Mouse (Mus musculus) heart, embryonic 15.5 days (tissue): Measurements from ENCODE around the gene Olfr854. TPM values are rescaled to one million over a fixed set of nuclear protein-coding genes. Genes with fewer than 3 reads are reported as not detected.

Experiments
- ATAC-seq: fragments of 200-750 bp; cut with Nextera tagmentation; replicated peaks from 2 replicates; pipeline ENCODE4 v1.8.0; 2017; ENCODE audit warnings: low read depth, moderate TSS enrichment; ENCODE audit not compliant: insufficient number of reproducible peaks, insufficient read depth, low FRiP score
- H3K27ac ChIP-seq: fragments of 300-500 bp; sonication (generic); 2 replicates; pipeline ENCODE4 v1.5.1; 2015; ENCODE audit warnings: mild to moderate bottlenecking, inconsistent platforms
- H3K27me3 ChIP-seq: fragments of 300-500 bp; sonication (generic); 2 replicates; pipeline ENCODE4 v1.6.1; 2015; ENCODE audit warnings: inconsistent platforms
- H3K36me3 ChIP-seq: fragments of 300-500 bp; sonication (generic); 2 replicates; pipeline ENCODE4 v1.6.1; 2015; ENCODE audit warnings: mild to moderate bottlenecking, inconsistent platforms
- H3K4me1 ChIP-seq: fragments of 300-500 bp; sonication (generic); replicated peaks from 2 replicates; pipeline ENCODE4 v1.6.1; 2015; ENCODE audit warnings: inconsistent platforms
- H3K4me2 ChIP-seq: fragments of 300-500 bp; sonication (generic); 2 replicates; pipeline ENCODE4 v1.6.1; 2015; ENCODE audit warnings: inconsistent platforms, mild to moderate bottlenecking, moderate library complexity
- H3K4me3 ChIP-seq: fragments of 300-500 bp; sonication (generic); 2 replicates; pipeline ENCODE4 v1.5.1; 2015; ENCODE audit warnings: mild to moderate bottlenecking, inconsistent platforms
- H3K9ac ChIP-seq: fragments of 300-500 bp; sonication (generic); 2 replicates; pipeline ENCODE4 v1.6.1; 2015; ENCODE audit warnings: mild to moderate bottlenecking, inconsistent platforms
- H3K9me3 ChIP-seq: fragments of 300-500 bp; sonication (generic); replicated peaks from 2 replicates; pipeline ENCODE4 v1.6.1; 2016; ENCODE audit warnings: inconsistent platforms
- WGBS: fragments of 180-500 bp; shearing (Covaris S2); methylation state at CpG from one replicate; pipeline ENCODE4 v1.1.7; 2015; ENCODE audit warnings: mixed read lengths; 5-methylcytosine and 5-hydroxymethylcytosine counted together
- polyA plus RNA-seq: library from polyadenylated mRNA; unstranded; fragments of >200 nt; fragmentation: Nextera tagmentation; extraction: Ambion mirVana; gene quantifications from 2 replicates; pipeline ENCODE4 v1.2.1, GENCODE M21; 2015

Gene Olfr854
- polyA plus RNA-seq: not detected in 2 replicates

- ATAC-seq: no peak
- WGBS: 61% methylated on average over 1 of the region's 1 CpGs
- H3K9ac ChIP-seq: no peak within 1 kb of the TSS
- H3K9me3 ChIP-seq: 0 out of 2 replicates have a peak, but pooled peaks cover 5% of the 10 kb centered on the region
- no peaks in the 10 kb centered on the region for H3K4me1 ChIP-seq
- H3K27me3 ChIP-seq: no peaks in the 10 kb centered on the region
- H3K4me3 ChIP-seq: no peak within 1 kb of the TSS
- H3K36me3 ChIP-seq: no peaks in the 10 kb centered on the region
- H3K27ac ChIP-seq: no peak within 1 kb of the TSS
- no peak within 1 kb of the TSS for H3K4me2 ChIP-seq
These were observed at the start of gene Olfr854 for GRCm38 (mm10) chr9:19567282-19567681. Gene Olfr854, minus strand, starts transcription at chr9:19567382.

- Histone ChIP-seq H3K4me1 (no peaks in the 10 kb centered on the region), H3K9ac (no peak within 1 kb of the TSS), H3K36me3 (no peaks in the 10 kb centered on the region), H3K4me2 (no peak within 1 kb of the TSS), H3K27ac (no peak within 1 kb of the TSS), H3K27me3 (no peaks in the 10 kb centered on the region), H3K4me3 (no peak within 1 kb of the TSS), H3K9me3 (no peaks in the 10 kb centered on the region)
- no peak for ATAC-seq
These were observed 15.1 kb upstream of the Olfr854 start, which contains the start of gene Olfr855 for GRCm38 (mm10) chr9:19582317-19582716. Gene Olfr855, plus strand, starts transcription at chr9:19582617.

- H3K9me3 ChIP-seq: no peaks in the 10 kb centered on the region; the same call in 1 of the 2 replicates
- H3K4me2 ChIP-seq: no peak within 1 kb of the TSS
- no peaks in the 10 kb centered on the region for H3K27me3 ChIP-seq
- H3K27ac ChIP-seq: no peak within 1 kb of the TSS
- WGBS: 69% methylated on average over 1 of the region's 1 CpGs
- no peaks in the 10 kb centered on the region for H3K4me1 ChIP-seq
- no peaks in the 10 kb centered on the region for H3K36me3 ChIP-seq
- H3K9ac ChIP-seq: no peak within 1 kb of the TSS
- no peak within 1 kb of the TSS for H3K4me3 ChIP-seq
- ATAC-seq: no peak
These were observed 26.2 kb downstream of the Olfr854 start, which contains the start of gene Olfr853 for GRCm38 (mm10) chr9:19540976-19541375. Gene Olfr853, minus strand, starts transcription at chr9:19541076.

Other genes starting within 250 kb of the Olfr854 start
- not detected in 2 replicates for gene Olfr845, start 230.9 kb downstream of the Olfr854 start, polyA plus RNA-seq
- not detected in 2 replicates for gene Olfr846, start 203.4 kb downstream of the Olfr854 start, polyA plus RNA-seq
- gene Olfr847, start 188.7 kb downstream of the Olfr854 start, polyA plus RNA-seq: not detected in 2 replicates
- not detected in 2 replicates for gene Olfr849, start 127.1 kb downstream of the Olfr854 start, polyA plus RNA-seq
- not detected in 2 replicates for gene Olfr850, start 89.1 kb downstream of the Olfr854 start, polyA plus RNA-seq
- not detected in 2 replicates for gene Olfr851, start 74.1 kb downstream of the Olfr854 start, polyA plus RNA-seq
- not detected in 2 replicates for gene Olfr853, start 26.3 kb downstream of the Olfr854 start, polyA plus RNA-seq
- gene Olfr855, start 15.2 kb upstream of the Olfr854 start, polyA plus RNA-seq: not detected in 2 replicates
- gene Zfp317, start 54.7 kb upstream of the Olfr854 start, polyA plus RNA-seq: 16.4 and 19.0 TPM in 2 replicates
- not detected in 2 replicates for gene Olfr857, start 142.1 kb upstream of the Olfr854 start, polyA plus RNA-seq
- not detected in 2 replicates for gene Olfr58, start 212.9 kb upstream of the Olfr854 start, polyA plus RNA-seq
- gene Olfr859, start 237.5 kb upstream of the Olfr854 start, polyA plus RNA-seq: not detected in 2 replicates